Mouse (Mus musculus): Measurements from ENCODE around the gene Tgtp2.
A peak's percentile ranks its signal among the peaks of the same experiment; 100 is the strongest.

The Tgtp2 gene

DNA sequence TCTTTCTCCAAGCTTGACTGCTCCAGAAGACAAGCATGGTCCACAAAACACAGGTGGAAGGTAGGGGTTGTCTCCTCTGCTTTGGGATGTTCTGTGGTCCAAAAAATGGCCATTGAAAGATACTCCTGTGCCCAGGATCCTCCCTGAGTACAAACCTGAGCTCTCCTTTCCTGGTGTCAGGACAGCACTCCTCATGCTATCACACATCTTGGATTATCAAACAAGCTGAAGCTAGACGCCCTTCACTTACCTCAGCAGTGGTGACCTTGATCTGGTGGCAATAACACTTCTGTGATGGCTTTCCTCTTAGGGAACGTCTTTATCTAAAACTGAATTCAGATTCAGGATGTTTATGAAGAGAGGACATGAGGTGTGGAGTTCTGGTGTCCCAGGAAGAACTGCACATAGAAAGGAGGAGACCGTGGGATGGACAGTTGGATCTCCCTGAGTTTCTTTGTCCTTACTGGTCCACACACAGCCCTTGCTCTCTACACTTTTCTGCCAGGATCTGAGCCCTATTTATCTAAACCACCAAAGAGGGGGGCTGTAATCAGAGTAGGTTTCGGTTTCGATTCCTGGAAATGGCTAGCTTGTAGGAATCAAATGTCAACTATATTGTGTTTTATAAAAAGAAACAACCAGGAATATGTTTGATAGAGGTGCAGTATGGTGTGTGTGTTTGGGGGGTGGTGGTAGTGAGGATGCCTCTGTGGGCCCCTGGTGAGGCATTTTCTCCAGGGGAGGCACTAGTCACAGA lies at the start of gene Tgtp2:
Gene Tgtp2, minus strand, starts transcription at position 494 of the 757 bp plus-strand sequence.
- DNase-seq (ENCODE audit: low read depth) = peak; percentile 61

GRCm38 (mm10) chr11:49112624-49113219 lies 48.7 kb upstream of the Tgtp2 start:
- DNase-seq (ENCODE audit: low read depth) = no peak

DNA sequence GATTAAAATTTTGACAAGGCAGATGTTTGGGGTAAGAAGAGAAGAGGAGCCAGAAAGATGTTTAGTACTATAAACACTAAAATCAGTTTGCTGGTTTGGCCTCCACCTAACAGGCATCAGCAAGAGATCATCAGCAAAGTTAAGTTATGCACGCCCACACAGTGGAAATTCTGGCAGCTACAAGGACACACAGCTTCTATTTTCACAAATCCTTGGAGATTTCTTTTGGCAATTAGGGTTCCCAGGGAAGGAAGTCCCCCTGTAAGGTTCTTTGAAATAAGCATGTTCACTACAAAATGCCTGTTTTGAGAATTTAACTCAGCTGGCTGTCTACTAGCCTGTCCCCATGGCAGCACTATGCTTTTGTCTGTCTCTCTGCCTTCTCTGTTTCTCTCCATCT lies 47.0 kb upstream of the Tgtp2 start:
- DNase-seq (ENCODE audit: low read depth) = no peak

DNA sequence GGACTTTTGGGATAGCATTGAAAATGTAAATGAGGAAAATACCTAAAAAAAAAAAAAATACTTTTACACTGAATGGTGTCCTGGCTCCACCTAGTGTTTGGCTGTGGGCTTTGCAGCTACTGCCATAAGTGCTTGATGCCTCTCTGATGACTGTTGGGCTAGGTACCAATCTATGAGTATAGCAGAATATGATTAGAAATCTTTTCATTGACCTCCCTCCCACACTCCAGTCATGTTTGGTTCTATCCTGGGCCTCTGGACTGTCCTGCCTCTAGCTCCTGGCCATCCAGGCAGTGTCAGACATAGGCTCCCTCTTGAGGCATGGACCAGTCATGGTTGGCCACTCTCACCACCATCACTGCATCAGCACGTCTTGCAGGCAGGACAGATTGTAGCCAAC lies 44.8 kb upstream of the Tgtp2 start:
- peak; percentile 86 for DNase-seq (ENCODE audit: low read depth)

DNA sequence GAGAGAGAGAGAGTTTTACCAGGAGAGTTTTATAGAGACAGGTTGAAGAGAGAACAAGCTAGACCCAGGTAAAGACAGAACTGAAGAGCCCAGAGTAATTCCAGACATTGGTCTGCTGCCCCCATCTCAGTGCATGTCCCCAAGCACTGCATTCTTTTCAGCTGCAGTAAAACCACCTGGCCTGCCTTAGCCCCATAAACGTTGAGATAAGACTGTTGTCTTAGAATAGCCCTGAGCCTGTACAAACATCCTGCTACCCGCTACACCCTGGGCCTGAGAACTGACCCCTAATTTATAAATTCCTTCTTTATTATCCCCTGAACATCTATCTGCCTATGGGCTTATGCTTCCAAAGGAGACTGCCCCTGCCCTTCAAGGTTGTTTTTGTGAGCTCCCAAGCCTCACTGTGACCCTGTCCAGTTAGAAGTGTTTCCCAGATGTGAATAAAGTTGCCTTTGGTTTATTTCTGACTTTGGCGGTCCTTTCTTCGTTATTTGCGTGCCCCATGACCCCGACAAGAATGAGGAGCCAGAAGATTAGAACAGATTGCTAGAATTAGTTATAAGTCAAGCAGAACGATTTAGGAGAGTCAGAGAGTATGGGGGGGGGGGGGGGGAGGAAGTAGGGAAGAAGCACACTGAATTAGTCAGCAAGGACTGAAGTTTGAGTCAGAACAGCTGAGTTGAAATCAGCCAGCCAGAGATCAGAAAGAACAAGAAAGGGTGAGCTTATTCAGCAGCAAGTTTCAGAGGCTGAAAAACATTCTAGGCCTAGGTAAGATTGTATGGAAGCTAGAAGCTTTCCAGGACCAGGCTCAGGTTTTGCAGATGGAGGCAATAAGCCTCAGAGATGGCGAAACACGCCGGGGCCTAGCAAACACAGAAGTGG lies 43.9 kb upstream of the Tgtp2 start:
- peak; percentile 72 for DNase-seq (ENCODE audit: low read depth)

DNA sequence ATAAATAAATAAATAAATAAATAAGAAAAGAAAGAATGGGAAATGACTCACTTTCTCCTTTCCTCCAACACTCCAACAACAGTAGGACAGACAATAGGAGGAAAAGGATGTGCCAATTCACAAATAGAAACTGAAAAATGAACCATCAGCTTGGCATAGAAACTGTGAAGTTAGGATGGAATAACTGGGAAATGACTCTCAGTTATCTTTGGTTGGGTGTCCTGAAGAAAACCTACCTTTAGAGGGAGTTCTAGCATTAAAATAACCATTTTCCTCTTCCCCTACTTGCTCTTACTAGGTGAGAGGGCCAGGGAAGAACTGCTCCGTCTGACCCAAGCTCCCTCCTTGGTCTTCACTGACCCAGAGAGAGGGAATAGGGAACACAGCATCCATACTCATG lies 41.7 kb upstream of the Tgtp2 start:
- no peak for DNase-seq (ENCODE audit: low read depth)

DNA sequence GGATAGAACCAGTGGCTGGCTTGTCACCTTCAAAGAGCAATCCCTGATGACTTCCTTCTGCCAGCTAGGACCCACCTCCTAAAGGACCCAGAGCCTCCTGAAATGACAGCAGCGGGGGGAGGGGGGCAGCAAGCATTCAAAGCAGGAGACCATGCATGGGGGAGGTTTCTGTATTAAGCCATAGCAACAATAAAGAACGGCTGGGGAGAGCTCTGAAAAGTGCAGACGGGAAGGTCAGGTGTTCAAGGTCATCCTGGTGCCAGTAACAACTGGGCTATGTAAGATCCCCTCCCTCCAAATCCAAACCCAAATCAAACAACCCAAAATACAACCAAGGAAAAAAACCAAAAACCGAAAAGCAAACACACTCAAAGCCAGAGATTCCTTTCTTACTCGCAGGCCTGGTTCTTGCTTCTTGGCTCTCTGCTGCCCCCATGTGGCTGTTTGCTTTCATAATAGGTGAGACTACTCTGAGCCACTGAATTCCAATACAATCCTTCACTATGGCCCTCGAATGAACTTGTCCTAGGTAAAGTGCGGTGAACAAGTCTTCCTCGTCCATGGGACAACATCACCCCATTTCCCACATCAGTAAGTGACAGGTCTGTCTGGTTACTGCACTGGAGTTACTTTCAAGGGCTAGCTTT lies 39.2 kb upstream of the Tgtp2 start:
- DNase-seq (ENCODE audit: low read depth) = peak; percentile 96

DNA sequence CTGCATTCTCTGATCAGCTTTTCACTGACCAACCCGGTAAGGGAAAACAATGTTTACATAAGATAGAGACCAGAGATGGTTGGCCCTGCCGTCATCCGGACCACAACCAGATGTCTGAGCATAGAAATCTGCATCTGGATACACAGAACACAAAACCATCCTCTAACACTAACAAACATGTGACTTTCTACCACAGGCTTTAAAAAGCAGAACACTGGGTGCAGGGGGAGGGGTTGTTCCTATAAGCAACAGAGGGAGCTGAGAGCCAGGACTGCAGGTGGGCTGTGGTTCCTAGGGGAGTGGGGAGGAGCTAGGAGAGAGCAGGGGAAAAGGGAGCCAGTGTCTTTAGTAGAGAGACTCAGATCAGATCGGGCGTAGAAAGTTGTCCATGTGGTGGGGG lies 37.5 kb upstream of the Tgtp2 start:
- DNase-seq (ENCODE audit: low read depth) = no peak

DNA sequence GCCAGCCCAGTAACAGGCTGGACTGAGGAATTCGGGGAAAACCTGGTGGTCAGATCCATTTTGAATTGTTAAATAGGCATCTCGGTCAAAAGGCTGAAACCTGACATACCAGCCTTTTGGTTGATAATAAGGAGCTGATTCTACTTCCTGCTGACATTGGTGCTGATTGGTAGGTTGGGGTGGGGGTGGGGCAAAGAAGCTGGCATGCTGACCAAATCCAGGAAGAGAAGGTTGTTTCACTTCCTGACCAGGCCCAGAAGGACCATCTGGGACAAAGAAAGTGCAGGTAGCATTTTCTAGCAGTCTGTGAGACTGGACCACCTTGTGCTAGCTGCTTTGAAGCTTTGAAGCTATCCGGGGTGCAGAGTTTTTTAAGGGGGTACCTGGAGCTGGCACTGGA lies 36.4 kb upstream of the Tgtp2 start:
- DNase-seq (ENCODE audit: low read depth) = no peak

- DNase-seq (ENCODE audit: low read depth) = no peak
Observed at GRCm38 (mm10) chr11:49095367-49095766, 31.4 kb upstream of the Tgtp2 start.

DNA sequence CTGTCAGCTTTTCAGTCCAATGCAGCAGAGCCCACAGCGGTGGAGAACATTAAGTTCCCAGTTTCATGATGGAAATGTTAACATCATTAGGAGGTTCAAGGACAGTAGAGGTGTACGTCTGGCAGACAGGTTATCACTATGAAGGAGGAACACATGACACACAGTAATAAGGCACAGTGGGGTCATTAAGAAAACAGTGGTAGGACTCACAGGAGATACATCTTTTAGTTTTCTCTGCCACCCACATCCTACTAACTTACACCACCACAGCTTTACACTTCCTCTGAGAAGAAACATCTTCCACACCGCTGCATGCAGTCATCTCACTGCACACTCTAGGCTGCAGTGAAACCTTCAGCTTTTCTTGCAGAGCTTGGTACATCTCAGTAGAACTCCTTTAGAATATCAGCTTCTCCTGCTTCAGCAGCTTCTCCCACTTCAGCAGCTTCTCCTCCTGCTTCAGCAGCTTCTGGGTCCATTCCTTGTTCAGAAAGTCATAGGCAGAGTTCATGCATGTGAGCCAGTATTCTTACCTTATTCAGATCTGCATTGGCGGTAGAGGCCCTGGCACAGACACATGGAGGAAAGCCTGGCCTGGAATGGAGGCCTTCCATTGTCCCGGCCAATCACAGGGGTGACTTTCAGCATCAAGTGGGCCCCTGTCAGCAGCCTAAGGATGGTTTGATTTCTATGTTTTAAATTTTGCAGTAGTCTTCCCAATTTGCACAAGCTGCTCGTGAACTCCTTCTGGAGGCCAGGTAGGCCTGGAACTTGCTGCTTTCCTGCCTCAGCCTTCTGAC lies 30.1 kb upstream of the Tgtp2 start:
- DNase-seq (ENCODE audit: low read depth) = no peak

GRCm38 (mm10) chr11:49092786-49093185 lies 28.8 kb upstream of the Tgtp2 start:
- no peak for DNase-seq (ENCODE audit: low read depth)

DNA sequence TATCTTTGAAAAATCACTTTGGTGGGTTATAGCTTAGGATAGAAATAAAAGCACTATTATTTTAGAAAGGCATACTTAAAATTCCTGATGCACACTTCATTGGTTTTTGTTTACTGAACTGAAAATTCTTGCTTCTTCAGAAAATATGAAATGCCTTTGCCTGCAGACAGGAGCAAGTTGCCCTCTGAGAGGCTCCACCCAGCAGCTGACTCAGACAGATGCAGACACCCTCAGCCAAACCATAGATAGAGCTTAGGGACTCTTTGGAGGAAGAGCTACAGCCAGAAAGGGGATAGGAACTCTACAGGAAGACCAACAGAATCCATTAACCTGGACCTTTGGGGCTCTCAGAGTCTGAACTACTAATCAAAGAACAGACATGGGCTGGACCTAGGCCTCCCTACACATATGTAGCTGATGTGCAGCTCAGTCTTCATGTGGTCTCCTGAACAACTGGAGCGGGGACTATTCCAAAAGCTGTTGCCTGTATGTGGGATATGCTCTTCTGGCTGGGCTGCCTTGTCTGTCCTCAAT lies 28.1 kb upstream of the Tgtp2 start:
- DNase-seq (ENCODE audit: low read depth) = peak; percentile 55

- no peak for DNase-seq (ENCODE audit: low read depth)
Observed at GRCm38 (mm10) chr11:49091171-49091570, 27.2 kb upstream of the Tgtp2 start.

DNA sequence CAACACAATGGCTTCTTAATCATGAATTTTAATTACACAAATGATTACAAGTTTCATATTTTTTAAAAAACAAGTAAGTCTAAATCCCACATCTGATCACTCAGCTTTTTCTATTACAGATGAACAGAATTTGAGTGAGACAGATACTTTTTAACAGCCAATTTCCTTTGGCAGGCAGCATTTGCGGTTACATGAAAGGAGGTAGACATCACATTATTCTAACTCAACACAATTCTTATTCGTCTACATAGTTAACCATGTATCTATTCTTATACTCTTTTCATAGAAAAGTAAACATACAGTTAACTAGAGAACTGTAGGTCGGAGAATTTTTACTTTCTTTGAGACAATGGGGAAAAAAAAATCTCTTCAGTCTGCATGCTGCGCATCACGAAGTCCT lies 26.5 kb upstream of the Tgtp2 start:
- DNase-seq (ENCODE audit: low read depth) = no peak

DNA sequence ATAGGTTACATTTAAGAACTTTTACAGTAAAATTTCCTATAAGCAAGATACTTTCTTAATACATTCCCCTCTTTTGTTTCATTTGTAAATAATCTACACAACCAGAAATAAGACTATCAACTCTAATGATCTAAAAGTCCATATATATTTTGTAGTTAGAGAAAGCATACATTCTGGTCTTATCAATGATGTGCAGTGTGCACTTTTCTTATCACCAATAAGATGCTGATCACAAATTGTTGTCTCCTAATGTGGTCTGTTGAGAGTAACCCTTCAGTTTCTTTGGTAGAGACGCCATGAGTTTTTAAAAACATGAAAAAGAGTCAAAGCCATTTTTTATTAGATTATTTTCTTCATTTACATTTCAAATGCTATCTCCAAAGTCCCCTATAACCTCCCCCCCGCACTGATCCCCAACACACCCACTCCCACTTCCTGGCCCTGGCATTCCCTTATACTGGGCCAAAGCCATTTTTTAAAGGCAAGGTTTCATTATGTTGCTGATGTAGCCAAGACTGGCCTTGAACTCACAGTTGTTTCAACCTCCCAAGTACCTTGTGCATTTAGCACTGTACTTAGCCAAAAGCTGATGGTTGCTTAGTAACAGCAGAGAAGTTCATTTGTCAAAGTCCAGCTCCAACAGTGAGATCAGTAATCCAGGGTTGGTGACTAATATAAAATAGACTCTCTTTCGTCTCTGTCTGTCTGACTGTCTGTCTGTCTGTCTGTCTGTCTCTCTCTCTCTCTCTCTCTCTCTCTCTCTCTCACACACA lies 25.9 kb upstream of the Tgtp2 start:
- peak; percentile 63 for DNase-seq (ENCODE audit: low read depth)

GRCm38 (mm10) chr11:49088990-49089652 lies 25.1 kb upstream of the Tgtp2 start:
- no peak for DNase-seq (ENCODE audit: low read depth)

- no peak for DNase-seq (ENCODE audit: low read depth)
Observed at GRCm38 (mm10) chr11:49087830-49088616, 24.0 kb upstream of the Tgtp2 start.

- no peak for DNase-seq (ENCODE audit: low read depth)
Observed at GRCm38 (mm10) chr11:49086858-49087361, 22.9 kb upstream of the Tgtp2 start.
